Mouse (Mus musculus): ENCODE data around the gene Gm49673.
A peak's percentile ranks its signal among the peaks of the same experiment; 100 is the strongest.
"Not testable (repeated sequence)": the region's sequence is repeated elsewhere in the genome, so short reads cannot be mapped to it uniquely, and the experiment has no call there.

The Gm49673 gene

DNA sequence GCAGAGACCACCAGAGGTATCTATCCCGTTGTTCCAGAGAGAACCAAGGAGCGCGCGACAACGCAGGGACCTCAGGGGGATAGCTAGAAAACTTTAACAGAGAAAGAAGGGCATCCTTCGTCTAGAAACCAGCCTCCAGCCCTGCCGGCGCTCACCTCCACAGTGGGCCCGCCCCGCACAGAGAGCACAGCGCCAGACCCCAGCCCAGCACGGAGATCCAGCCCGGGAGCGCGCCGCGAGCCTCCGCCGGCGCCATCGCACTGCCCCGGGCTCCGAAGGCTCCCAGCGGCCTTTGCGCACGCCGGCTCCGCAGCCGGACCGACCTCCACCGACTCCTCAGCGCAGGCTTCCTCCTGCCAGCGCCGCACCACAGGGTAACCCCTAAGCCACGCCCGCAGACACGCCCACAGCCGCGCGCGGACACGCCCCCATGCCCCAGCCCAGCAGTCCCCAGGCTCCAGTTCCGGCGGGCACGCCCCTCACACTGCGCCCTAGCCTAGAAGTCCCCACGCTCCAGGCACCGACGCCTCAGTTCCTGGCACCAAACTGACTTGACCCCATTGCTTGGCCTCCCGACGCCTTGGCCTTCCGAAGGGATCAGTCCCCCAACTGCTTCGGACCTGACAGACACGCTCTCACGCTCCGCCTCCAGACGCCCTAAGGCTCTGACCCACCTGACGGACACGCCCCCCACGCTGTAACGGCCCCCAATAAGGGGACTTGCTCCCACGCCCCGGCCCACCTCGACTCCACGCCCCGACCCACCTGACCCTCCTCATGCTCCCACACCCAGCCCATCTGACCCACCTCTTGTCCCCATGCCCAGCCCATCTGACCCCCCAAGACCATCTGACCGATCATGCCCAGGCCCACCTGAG, at the start of gene Gm49673, which contains the start of gene Rnaset2a:
Gm49673 (minus strand) TSS at position 350 of the 878 bp plus-strand sequence.
Rnaset2a (minus strand) TSS at position 659 of the 878 bp plus-strand sequence.
- peak; percentile 65 to 83 for DNase-seq (ENCODE audit: inconsistent age in 2 of 2, low spot score in 1 of 2)

DNA sequence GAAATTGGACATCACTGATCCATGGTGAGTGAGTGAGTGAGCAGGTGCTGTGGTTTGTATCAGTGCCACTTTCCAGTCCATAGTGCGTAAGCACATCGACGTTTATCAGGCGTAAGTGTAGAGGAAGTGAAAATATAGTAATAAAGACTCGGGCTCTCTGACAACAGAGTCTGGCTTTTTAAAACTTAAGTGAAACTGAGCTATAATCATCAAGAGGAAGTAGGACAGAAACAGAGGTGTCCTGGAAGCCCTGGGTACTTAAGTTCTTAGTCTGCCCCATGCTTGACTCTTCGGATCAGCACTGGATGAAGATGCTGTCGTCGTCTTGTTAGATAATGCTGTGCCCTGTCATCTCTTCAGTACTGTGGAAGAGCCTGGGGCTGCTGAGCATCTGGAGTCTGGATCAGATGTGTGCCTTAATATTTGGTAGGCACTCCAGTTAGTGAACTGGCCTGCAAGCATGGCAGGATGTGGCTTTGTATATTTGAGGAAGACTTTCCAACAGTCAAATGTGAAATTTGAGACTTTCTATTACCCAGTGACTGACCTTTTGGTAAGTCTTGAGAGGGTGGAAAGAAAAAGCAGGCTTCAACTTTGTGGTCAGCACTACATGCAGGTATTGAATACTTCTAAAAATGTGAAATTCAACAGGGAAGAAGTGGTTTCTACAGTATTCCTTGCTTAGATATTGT, 48.2 kb upstream of the Gm49673 start:
- DNase-seq (ENCODE audit: inconsistent age in 2 of 2, low spot score in 1 of 2) = no peak

DNA sequence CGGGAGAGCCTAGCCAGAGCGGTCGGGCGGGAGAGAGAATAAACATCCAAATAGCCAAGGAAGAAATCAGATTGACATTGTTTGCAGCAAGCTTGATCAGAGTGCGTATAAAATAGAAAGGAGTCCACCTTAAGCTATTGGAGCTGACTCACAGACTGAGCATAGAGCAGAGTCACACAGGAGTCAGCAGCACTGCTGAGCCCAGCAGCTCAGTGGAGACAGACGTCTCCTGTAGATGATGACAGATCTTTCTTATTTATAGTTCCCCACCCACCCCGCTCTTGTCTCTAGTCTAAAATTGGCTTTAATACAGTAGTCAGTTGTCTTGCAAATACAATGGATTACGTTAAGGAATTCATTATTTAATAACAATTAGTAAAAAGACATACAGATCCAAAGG, 46.1 kb upstream of the Gm49673 start:
- DNase-seq (ENCODE audit: inconsistent age in 2 of 2, low spot score in 1 of 2) = no peak

DNA sequence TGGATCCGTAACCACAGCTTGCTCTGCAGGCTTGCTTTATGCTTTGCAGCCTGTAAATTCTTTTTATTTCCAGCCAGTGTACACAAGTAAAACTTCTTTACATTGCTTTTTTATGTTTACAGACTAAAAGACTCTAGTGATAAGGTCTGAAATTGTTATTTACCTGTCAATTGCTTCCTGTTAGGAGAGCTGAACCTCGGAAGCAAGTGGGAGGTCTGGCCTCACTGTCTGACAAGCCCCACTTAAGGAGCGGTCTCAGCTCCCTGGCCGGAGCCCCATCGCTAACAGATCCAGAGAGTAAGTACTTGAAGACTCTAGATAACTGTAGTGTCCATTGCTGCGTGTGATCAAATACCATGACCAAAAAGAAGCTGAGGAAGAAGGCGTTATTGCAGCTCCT, 36.6 kb upstream of the Gm49673 start:
- no peak for DNase-seq (ENCODE audit: inconsistent age in 2 of 2, low spot score in 1 of 2)

DNA sequence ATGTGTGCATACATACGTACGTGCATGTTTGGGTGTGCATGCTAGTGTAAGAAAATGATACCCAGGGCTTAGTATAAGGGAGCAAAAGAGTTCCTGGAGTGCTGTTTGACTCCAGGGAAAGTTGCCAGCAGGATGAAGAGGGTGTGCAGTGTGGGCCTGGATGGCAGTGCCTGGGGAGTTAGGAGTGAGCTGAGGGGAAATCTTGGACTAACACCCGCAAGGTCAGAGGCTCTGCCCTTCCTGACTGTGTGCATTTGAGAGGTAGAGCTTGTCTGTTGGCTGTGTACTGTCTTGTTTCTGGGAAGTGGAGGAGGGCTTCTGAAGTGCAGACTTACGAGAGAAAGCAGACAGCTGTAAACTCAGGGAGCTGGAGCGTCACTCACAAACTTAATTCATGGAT, 36.2 kb upstream of the Gm49673 start:
- no peak for DNase-seq (ENCODE audit: inconsistent age in 2 of 2, low spot score in 1 of 2)

DNA sequence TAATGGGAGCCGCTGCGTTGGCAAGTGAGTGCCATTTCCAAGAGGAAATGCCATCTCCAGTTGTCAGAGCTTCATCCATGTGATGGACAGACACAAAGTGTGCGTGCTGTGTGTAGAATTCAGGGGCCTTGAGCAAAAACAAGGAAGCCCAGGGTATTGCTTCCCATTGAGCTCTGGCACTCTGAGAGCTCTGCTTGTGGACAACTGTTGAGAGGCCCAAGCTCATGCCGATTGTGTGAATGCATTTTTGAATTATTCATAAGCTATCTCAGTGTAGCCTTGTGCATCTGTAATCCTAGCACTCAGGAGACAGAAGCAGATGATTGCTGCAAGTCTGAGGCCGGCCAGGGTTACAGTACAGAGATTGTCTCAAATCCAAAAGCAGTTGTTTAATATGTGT, 29.5 kb upstream of the Gm49673 start:
- no peak for DNase-seq (ENCODE audit: inconsistent age in 2 of 2, low spot score in 1 of 2)

DNA sequence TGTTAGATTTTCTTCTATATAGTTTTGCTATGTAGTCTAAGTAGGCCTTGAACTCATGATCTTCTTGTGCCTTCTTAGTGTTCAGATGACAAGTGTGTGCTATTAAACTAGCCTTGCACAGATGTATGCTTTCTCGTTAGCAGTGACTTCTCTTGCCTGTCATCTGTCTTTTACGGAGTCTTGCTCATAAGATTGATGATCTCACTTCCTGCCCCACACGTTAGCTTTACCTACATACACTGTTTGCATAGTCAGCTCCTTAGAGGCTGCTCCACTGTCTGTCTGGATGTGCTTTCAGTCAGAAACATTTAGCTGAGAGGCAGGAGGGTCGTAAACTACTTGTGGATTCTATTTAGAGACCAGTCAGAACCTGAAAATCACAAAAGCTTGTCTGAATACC, 23.5 kb upstream of the Gm49673 start:
- DNase-seq (ENCODE audit: inconsistent age in 2 of 2, low spot score in 1 of 2) = no peak

DNA sequence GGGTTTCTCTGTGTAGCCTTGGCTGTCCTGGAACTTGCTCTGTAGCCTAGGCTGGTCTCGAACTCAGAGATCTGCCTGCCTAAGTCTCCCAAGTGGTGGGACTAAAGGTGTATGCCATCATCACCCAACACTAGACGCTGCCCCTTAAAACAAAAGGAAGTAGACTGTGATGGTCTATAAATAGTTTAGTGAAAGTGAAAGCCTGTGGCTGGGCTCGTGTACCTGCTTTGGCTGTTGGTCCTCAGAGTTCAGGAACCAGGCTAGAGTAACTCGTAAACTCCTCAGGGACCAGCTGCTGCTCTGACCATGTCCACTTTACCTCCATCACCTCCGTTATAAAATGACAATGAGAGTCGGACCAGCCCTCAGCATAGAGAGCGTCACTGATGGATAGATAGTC, 22.7 kb upstream of the Gm49673 start:
- no peak for DNase-seq (ENCODE audit: inconsistent age in 2 of 2, low spot score in 1 of 2)

DNA sequence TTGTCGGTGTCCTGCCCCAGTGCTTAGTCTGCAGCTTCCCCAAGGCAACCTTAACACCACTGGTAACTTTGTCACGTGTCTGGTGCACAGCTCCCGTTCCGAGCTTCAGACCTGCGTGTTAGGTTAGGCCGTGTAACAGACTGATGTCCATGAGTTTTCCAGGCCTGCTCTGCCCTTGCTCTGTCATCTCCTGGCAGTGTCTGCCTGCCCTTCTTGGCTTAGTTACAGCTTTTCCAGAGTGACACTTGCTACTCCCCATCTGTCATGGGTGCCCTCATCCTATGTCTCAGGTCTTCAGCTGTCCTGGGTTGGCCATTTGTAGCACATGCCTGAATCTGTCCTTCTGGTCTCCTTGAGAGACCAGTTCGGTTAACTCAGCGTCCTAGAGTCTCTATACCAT, 19.8 kb upstream of the Gm49673 start:
- DNase-seq (ENCODE audit: inconsistent age in 2 of 2, low spot score in 1 of 2) = peak; percentile 63 to 87

DNA sequence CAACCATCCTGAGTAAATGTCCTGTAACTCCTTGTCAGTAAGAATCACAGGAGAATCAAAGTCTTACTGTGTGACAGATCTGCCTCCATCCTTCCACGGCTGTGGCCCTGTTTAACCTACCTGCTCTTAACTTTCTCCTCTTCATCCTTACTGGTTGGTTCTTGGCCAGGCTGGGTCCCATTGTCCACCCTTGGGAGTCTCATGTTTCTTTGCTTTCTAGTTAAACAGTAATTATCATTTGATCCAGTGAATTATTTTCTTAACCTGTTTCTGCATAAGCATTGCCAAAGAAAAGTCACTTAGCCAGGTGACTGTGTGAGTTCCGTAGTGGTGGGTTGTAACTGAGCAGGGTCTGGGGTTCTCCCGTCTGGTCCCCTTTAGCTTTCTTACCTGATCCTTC, 18.9 kb upstream of the Gm49673 start:
- peak in 1 of 2 experiments; percentile 46 for DNase-seq (ENCODE audit: inconsistent age in 2 of 2, low spot score in 1 of 2)

DNA sequence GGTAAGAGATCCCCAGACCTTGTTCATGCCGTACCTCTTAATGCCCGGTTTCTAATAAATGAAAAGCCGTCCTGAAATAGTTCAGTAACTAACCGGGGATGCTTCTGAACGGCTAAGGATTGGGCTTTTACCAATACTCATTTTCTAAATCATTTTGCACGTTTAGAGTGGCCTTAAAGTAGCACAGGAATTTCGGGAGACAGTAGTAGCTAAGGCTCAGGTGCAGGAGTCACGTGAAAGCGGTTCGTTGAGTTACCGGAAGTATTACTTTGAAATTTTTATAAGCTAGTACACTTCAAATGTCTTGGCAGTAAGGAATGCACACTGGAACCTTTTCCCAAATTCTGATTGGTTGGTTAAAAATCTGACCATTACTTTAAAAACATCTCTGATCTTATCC, 18.4 kb upstream of the Gm49673 start:
- DNase-seq (ENCODE audit: inconsistent age in 2 of 2, low spot score in 1 of 2) = peak in 1 of 2 experiments; percentile 68

DNA sequence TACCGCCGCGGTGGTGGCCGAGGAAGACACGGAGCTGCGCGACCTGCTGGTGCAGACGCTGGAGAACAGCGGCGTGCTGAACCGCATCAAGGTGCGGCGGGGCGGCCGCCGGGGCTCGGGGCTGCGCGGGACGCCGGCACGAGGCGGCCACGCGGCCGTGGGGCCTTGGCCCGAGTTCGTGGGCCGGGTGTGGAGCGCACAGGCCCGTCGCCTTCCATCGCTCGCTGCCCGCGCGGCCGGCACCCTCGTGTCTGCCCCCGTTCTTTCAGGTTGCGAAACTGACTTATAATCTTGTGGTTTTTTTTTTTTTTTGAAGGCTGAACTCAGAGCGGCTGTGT, 18.0 kb upstream of the Gm49673 start:
- DNase-seq (ENCODE audit: inconsistent age in 2 of 2, low spot score in 1 of 2) = peak; percentile 71 to 89

DNA sequence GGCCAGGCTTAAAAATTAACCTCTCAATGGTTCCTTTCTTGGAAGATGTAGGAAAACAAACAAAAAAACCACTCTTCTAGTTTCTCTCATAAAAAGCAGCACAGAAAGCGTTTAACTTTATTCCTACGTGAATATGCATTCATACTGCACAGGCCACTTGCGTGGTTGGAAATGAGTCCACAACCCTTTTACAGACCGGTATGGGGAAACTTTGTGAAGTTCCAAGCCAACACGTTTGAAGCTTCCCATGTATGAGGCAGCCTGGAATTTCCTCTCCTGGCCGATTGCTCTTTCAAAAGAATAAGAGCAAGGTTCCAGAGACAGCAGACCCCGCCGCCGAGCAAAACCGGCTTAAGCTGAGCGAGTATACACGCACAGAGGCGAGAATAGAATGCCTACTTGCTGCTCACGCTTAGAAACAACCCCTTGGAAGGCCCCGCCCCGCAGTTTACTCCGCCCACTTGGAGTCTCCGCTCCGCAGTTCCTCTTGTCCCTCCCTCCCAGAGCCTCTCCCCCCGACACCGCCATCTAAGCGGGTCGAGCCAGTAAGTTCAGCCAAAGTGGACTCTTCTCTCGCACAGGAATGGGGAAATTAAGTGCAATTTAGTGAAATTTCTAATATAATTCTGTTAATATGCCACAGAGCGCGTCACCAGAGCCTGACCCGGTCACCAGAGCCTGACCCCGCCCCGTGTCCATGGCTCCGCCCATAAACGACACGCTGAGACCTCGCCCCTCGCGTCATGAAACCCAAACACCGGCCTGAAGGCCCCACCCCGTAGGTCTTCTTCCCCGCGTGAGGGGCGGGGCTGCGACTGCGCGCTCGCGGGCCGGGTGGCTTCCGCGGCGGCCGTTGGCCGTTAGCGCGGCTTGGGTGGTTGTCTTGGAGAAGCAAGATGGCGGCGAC, 17.4 kb upstream of the Gm49673 start, which contains the start of gene Fgfr1op:
Fgfr1op (plus strand) TSS at position 801 of the 907 bp plus-strand sequence.
- peak; percentile 83 to 98 for DNase-seq (ENCODE audit: inconsistent age in 2 of 2, low spot score in 1 of 2)

DNA sequence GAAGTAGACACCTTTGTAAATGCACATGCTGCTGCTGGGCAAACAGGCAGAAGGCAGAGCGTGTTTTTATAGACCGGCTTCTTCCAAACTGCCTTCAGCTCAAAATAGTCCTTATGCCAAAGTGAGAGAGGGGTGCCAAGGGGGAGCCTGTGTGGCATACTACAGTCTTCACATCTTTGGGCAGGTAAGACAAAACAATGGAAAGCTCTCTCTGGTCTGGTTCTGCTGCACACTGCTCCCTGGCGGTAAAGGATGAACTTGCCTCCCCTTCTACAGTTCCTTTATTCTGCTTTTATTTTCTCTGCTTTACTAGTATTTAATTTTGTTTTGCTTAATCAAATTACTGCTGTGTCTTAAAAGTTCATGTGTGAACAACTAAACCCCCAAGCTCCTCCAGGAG, 13.4 kb upstream of the Gm49673 start:
- peak in 1 of 2 experiments; percentile 72 for DNase-seq (ENCODE audit: inconsistent age in 2 of 2, low spot score in 1 of 2)

DNA sequence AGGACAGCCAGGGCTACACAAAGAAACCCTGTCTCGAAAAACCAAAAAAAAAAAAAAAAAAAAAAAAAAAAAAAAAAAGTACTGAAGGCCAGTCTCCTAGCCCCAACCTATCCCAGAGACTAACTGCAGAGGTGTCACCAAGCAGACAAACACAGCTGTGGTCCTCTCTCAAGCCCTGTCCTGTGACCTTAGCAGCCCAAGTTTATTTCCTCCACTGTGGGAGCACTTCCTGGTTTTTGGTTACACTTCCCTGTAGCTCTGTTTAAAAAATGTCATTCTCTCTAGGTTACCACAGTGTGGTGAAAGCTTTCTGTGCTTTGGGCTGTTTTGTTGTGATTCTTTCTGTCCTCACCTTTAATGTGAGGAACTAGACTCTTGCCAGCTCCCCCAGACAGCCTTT, 11.0 kb upstream of the Gm49673 start:
- not testable (repeated sequence) for DNase-seq (ENCODE audit: inconsistent age in 2 of 2, low spot score in 1 of 2)

DNA sequence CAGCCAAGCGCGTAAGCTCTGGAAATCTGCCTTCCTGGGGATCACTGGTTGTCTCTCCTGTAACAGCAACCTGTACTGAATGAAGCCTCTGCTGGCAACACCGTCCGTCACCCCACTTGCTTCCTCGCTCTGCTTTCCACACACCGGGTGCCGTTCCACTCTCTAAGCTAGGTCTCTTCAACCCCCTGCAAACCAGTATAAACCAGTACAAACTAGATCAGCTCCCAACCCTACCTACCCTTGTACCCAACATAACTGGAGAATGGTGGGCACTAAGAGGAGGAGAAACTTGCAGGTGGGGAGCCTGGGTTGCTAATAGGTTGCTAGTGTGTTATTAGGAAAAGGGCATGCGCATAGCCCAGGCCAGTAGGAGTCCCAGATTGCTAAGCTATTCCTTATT, 8.4 kb upstream of the Gm49673 start:
- not testable (repeated sequence) for DNase-seq (ENCODE audit: inconsistent age in 2 of 2, low spot score in 1 of 2)

DNA sequence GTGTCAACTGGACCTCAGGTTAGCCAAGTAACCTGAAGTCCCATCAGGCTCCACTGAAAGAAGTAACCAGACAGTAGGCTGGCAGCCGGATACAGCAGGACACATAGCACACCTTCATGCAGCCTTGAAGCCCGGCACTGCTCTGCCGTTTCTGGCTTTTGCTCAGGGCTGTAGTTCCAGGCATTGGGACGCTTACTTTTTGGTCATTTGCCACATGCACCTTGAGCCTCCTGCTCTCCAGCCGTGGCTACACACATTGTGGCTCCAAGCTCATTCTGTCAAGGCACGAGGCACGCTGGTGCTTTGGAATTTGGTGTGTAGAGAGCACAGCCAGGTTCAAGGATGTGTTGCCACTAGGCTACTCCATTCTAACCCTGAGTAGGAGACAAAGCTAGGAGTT, 7.4 kb upstream of the Gm49673 start:
- peak in 1 of 2 experiments; percentile 20 for DNase-seq (ENCODE audit: inconsistent age in 2 of 2, low spot score in 1 of 2)

DNA sequence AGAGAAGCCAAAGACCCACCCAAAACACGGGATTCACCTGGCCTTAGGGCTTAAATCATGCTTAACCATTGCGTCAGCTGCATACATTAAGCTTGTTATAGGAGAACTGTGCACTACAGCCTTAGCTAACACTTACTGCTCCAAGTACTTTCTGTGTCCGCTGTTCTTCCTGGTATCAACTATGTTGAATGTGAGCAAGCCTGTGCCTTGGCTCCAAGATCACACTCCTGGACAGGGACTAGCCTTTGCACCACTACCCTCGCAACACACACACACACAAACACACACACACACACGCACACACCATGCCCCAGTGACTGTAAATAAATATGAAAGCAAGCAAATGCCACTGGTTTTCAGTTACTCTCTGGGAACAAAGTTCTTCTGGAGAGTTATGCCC, 657 bp downstream of the Gm49673 start:
- DNase-seq (ENCODE audit: inconsistent age in 2 of 2, low spot score in 1 of 2) = peak in 1 of 2 experiments; percentile 69

DNA sequence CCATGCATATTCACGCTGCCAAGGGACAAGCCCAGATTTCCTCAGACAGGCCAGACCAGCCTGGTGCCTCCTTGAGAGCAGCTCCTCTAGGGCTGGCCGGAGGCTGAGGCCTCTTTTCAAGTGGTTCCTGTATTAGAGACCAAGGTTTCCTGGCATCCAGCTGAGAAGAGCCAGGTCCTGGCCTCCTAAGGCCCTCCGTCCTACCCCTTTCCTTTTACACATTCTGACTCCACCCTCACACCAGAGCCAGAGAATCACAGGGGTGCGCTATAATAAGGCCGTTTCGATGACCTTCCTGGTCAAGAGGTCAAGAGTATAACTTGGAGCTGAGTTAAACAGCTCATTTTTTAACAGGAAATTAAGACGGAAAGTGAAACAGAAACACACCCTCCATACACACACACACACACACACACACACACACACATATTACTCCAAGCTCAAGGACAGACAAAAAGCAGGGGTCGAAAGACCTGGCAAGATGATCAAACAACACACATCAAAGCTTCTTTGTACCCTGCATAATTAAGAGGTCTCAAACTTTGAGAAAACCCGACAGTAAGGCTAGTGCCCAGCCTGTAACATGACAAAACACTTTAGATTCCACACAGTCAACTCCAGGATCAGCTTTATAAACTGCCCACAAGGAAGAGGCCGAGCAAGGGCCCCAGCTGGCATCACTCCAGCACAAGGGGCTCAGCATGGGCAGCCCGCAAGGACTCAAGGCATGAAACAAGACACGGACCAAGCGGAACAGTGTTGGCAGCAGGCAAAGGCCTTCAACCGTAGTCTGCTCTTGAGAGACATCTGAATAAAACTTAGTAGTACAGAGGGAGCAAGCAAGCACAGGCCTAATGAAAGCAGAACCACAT, 3.5 kb downstream of the Gm49673 start:
- peak; percentile 59 to 90 for DNase-seq (ENCODE audit: inconsistent age in 2 of 2, low spot score in 1 of 2)

DNA sequence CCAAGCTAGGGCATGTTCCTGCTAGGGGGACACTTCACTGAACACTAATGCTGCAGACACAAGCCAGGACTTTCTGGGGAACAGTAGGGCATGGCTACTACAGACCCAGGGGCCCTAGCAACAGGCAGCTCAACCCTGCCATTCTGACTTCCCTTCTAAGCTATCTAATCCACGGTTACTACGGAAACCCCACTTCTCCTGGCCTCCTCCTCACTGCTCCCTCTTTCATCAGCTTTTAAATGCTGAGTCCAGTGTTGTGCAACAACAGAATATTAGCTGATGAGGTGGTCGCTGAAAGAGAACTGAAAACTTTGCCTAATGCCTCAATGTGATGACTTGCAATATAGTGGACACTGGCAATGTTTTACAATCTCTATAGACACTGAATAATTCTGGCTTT, 7.4 kb downstream of the Gm49673 start:
- DNase-seq (ENCODE audit: inconsistent age in 2 of 2, low spot score in 1 of 2) = not testable (repeated sequence)

All from adrenal gland, adult (tissue).